11 mouse cellular contexts compared by ENCODE assay signal in genomic region chr2:36081446-36081845, GRCm38 (mm10). TPM values are rescaled to one million over a fixed set of nuclear protein-coding genes. Genes with fewer than 3 reads are reported as not detected.
DNase-seq lines count a peak whose midpoint lies in the region; ATAC-seq lines count a peak whose summit lies in the region.
"Had no signal": no experiment of that assay in that cellular context is flagged by ENCODE, and none has a peak within 500 bp of the region (broad histone marks: within the 10 kb centered on the region; RNA-seq: fewer than 3 reads in every experiment).

No protein-coding gene starts in this region.

- no peak overlapping the region for H3K9ac ChIP-seq in kidney, embryonic 15.5 days
- H3K9ac ChIP-seq in liver, embryonic 11.5 days (ENCODE audit: low read depth, low read length) = no peak overlapping the region
- H3K9ac ChIP-seq: embryonic facial prominence, embryonic 15.5 days had no signal

- peaks cover 31% of the 10 kb centered on the region for H3K4me1 ChIP-seq in kidney, embryonic 15.5 days
- H3K4me1 ChIP-seq in liver, embryonic 11.5 days (replicated peaks; ENCODE audit: control insufficient read depth, insufficient read depth, low read length) = no peaks in the 10 kb centered on the region

- no peak overlapping the region for H3K4me3 ChIP-seq in kidney, embryonic 15.5 days (replicated peaks)
- no peak overlapping the region for H3K4me3 ChIP-seq in liver, embryonic 11.5 days (ENCODE audit: low read depth, low read length)
- H3K4me3 ChIP-seq: embryonic facial prominence, embryonic 15.5 days had no signal

- no peaks in the 10 kb centered on the region for H3K9me3 ChIP-seq in kidney, embryonic 15.5 days (replicated peaks)
- no peaks in the 10 kb centered on the region for H3K9me3 ChIP-seq in liver, embryonic 11.5 days (ENCODE audit: control insufficient read depth, low read length)
- H3K9me3 ChIP-seq: embryonic facial prominence, embryonic 15.5 days had no signal

- DNase-seq in NIH3T3 (ENCODE audit: low read depth) (peak; percentile 27), adipocyte (ENCODE audit: low spot score) (peak; percentile 81)
- DNase-seq in liver, embryonic 11.5 days (ENCODE audit: low spot score) = no peak
- no peak for DNase-seq in spleen, adult 18-20 months
- no peak for DNase-seq in gastrocnemius, postnatal 25 days
- DNase-seq in layer of hippocampus, adult 9-10 months (ENCODE audit: low spot score) = no peak
- DNase-seq: lung, postnatal 4 days had no signal

- 0 out of 2 replicates have a peak overlapping the region, but pooled peaks have one; percentile 37 for H3K27ac ChIP-seq in kidney, embryonic 15.5 days
- no peak overlapping the region for H3K27ac ChIP-seq in liver, embryonic 11.5 days (ENCODE audit: low read depth, low read length)
- H3K27ac ChIP-seq: embryonic facial prominence, embryonic 15.5 days had no signal

- H3K27me3 ChIP-seq in kidney, embryonic 15.5 days = peaks cover 20% of the 10 kb centered on the region; the same call in 1 of the 2 replicates
- peaks cover 4% of the 10 kb centered on the region for H3K27me3 ChIP-seq in liver, embryonic 11.5 days (replicated peaks; ENCODE audit: control insufficient read depth, insufficient read depth, low read length)

- peak overlapping the region; percentile 32; the same call in 1 of the 2 replicates for H3K4me2 ChIP-seq in kidney, embryonic 15.5 days
- H3K4me2 ChIP-seq in liver, embryonic 11.5 days = peak overlapping the region; percentile 8; the same call in 1 of the 2 replicates
- H3K4me2 ChIP-seq: embryonic facial prominence, embryonic 15.5 days had no signal

- peak; percentile 86 for ATAC-seq in kidney, embryonic 15.5 days (replicated peaks; ENCODE audit: low FRiP score)
- peak; percentile 83 for ATAC-seq in liver, embryonic 11.5 days (replicated peaks; ENCODE audit: low FRiP score)
- ATAC-seq: activated CD4-positive, CD25-positive, alpha-beta regulatory T cell, adult 4 months had no signal

- 21% methylated on average over 9 of the region's 9 CpGs for WGBS in kidney, embryonic 15.5 days
- 27% methylated on average over 9 of the region's 9 CpGs for WGBS in liver, embryonic 11.5 days

- peaks cover 6% of the 10 kb centered on the region; the same call in 1 of the 2 replicates for H3K36me3 ChIP-seq in kidney, embryonic 15.5 days
- no peaks in the 10 kb centered on the region for H3K36me3 ChIP-seq in liver, embryonic 11.5 days (ENCODE audit: control insufficient read depth, insufficient read depth, low read length)
- H3K36me3 ChIP-seq: embryonic facial prominence, embryonic 15.5 days had no signal

RNA-seq across cellular contexts. Expression of gene Lhx6, which starts 23.8 kb away (rescaled TPM):
- polyA plus RNA-seq in kidney, embryonic 15.5 days (2015; fragmentation: Nextera tagmentation; extraction: Ambion mirVana) = 2.4 and 2.6 TPM in 2 replicates
- 0.59 and 0.99 TPM in 2 replicates for polyA plus RNA-seq in liver, embryonic 11.5 days (2014; fragmentation: Nextera tagmentation; extraction: Ambion mirVana)
- total RNA-seq in gastrocnemius, postnatal 25 days (2021) = 1 to 10 TPM; 3.7 to 4.0 TPM
- polyA plus RNA-seq: activated CD4-positive, CD25-positive, alpha-beta regulatory T cell, adult 4 months had no signal

RNA-seq across cellular contexts. Expression of gene Morn5, which starts 32.2 kb away (rescaled TPM):
- polyA plus RNA-seq in kidney, embryonic 15.5 days (2015; fragmentation: Nextera tagmentation; extraction: Ambion mirVana) = 0.40 and 0.91 TPM in 2 replicates
- polyA plus RNA-seq in liver, embryonic 11.5 days (2014; fragmentation: Nextera tagmentation; extraction: Ambion mirVana) = 0.27 TPM in 1 of 2 replicates, not detected in the other
- not detected for total RNA-seq in gastrocnemius, postnatal 25 days (2021)
- total RNA-seq: heart, adult 8-10 months had no signal
- polyA plus RNA-seq: activated CD4-positive, CD25-positive, alpha-beta regulatory T cell, adult 4 months had no signal

RNA-seq across cellular contexts. Expression of gene Ndufa8, which starts 32.2 kb away (rescaled TPM):
- polyA plus RNA-seq in kidney, embryonic 15.5 days (2015; fragmentation: Nextera tagmentation; extraction: Ambion mirVana) = 252 and 254 TPM in 2 replicates
- 251 and 269 TPM in 2 replicates for polyA plus RNA-seq in liver, embryonic 11.5 days (2014; fragmentation: Nextera tagmentation; extraction: Ambion mirVana)
- 100 to 1,000 TPM; 390 to 396 TPM for total RNA-seq in gastrocnemius, postnatal 25 days (2021)

RNA-seq across cellular contexts. Expression of gene Mrrf, which starts 54.7 kb away (rescaled TPM):
- polyA plus RNA-seq in kidney, embryonic 15.5 days (2015; fragmentation: Nextera tagmentation; extraction: Ambion mirVana) = 26.7 and 28.6 TPM in 2 replicates
- polyA plus RNA-seq in liver, embryonic 11.5 days (2014; fragmentation: Nextera tagmentation; extraction: Ambion mirVana) = 31.4 and 36.2 TPM in 2 replicates
- 10 to 100 TPM; 13.7 to 14.8 TPM for total RNA-seq in gastrocnemius, postnatal 25 days (2021)

RNA-seq across cellular contexts. Expression of gene Rbm18, which starts 55.1 kb away (rescaled TPM):
- 69.3 and 71.1 TPM in 2 replicates for polyA plus RNA-seq in kidney, embryonic 15.5 days (2015; fragmentation: Nextera tagmentation; extraction: Ambion mirVana)
- polyA plus RNA-seq in liver, embryonic 11.5 days (2014; fragmentation: Nextera tagmentation; extraction: Ambion mirVana) = 38.4 and 42.8 TPM in 2 replicates
- 10 to 100 TPM; 27.2 to 29.2 TPM for total RNA-seq in gastrocnemius, postnatal 25 days (2021)

Comparison
In these comparisons a context has a peak if more than half of its experiments do, and no peak if none do; other contexts are left out.
1. DNase-seq: peak in NIH3T3 (single experiment) and adipocyte (single experiment); none in liver, embryonic 11.5 days (single experiment), spleen, adult 18-20 months (0 of 2), gastrocnemius, postnatal 25 days (single experiment) and layer of hippocampus, adult 9-10 months (single experiment).